Mouse (Mus musculus): ENCODE results near the gene Usp30.

DNA sequence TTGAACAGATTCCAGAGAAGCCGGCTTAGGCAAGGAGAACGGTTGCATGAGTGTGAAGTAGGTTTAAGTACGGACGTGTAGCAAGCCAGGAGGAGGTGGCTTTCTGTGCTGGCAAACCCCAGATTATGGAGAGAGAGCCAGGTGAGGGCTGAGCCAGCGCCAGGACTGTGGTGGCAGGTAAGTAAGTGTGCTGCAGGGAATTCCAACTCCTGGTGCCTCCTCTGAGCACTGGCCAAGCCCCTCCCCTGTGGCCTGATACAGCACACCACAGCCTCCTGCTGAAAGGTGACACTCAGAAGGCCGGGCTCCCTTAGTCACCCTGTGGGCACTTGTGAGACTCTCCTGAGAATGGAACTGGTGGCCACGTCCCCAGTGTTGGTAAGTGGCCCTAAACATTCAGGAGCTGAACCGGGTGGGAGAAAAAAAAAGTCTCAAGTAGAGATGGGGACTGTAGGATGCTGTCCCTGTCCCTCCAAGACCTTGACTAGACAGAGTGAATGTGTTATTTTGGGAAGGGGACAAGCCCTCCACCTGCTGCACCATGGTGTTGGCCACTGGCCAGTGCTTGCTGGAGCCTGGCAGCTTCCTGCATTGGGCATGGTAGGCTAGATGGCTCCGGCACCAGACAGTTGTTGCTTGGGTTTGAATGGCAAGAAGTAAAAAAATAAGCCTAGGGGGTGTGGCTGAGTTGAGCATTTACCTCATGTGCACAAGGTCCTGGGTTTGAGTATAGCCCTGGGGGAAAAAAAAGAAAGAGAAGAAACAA, 90.1 kb downstream of the Usp30 start:
- no peak for TF ChIP-seq POLR2A (IDR thresholded peaks at IDR 0.05; ENCODE audit: borderline replicate concordance, control insufficient read depth, low read depth, low read length)
- no peak for TF ChIP-seq CTCF (IDR thresholded peaks at IDR 0.05; ENCODE audit: control insufficient read depth, insufficient read depth, low read length)
